Mouse (Mus musculus) heart, embryonic 12.5 days (tissue): ENCODE data around the gene Cacna1h. TPM values are rescaled to one million over a fixed set of nuclear protein-coding genes. Genes with fewer than 3 reads are reported as not detected.
A peak's percentile ranks its signal among the peaks of the same experiment; 100 is the strongest.

ENCODE experiments used
- ATAC-seq: fragments of 200-750 bp; cut with Nextera tagmentation; 2 replicates; pipeline ENCODE4 v1.8.0; 2017; ENCODE audit warnings: moderate TSS enrichment, moderate library complexity; ENCODE audit not compliant: insufficient number of reproducible peaks, low FRiP score
- H3K27ac ChIP-seq: fragments of 300-500 bp; sonication (generic); 2 replicates; pipeline ENCODE4 v1.5.1; 2016; ENCODE audit warnings: mild to moderate bottlenecking, moderate library complexity; ENCODE audit not compliant: poor library complexity, severe bottlenecking
- H3K27me3 ChIP-seq: fragments of 300-500 bp; sonication (generic); replicated peaks from 2 replicates; pipeline ENCODE4 v1.6.1; 2016; ENCODE audit warnings: mild to moderate bottlenecking, moderate library complexity
- H3K36me3 ChIP-seq: fragments of 300-500 bp; sonication (generic); 2 replicates; pipeline ENCODE4 v1.6.1; 2016; ENCODE audit warnings: mild to moderate bottlenecking, moderate library complexity
- H3K4me1 ChIP-seq: fragments of 300-500 bp; sonication (generic); replicated peaks from 2 replicates; pipeline ENCODE4 v1.6.1; 2016; ENCODE audit warnings: mild to moderate bottlenecking
- H3K4me2 ChIP-seq: fragments of 300-500 bp; sonication (generic); 2 replicates; pipeline ENCODE4 v1.6.1; 2016; ENCODE audit warnings: mild to moderate bottlenecking, moderate library complexity
- H3K4me3 ChIP-seq: fragments of 300-500 bp; sonication (generic); 2 replicates; pipeline ENCODE4 v1.5.1; 2016; ENCODE audit warnings: mild to moderate bottlenecking
- H3K9ac ChIP-seq: fragments of 300-500 bp; sonication (generic); 2 replicates; pipeline ENCODE4 v1.6.1; 2016; ENCODE audit warnings: mild to moderate bottlenecking, moderate library complexity
- H3K9me3 ChIP-seq: fragments of 300-500 bp; sonication (generic); replicated peaks from 2 replicates; pipeline ENCODE4 v1.6.1; 2016; ENCODE audit warnings: mild to moderate bottlenecking, moderate library complexity
- WGBS: fragments of 180-500 bp; shearing (Covaris S2); methylation state at CpG from one replicate; pipeline ENCODE4 v1.1.7; 2016; 5-methylcytosine and 5-hydroxymethylcytosine counted together
- polyA plus RNA-seq: library from polyadenylated mRNA; unstranded; fragments of >200 nt; fragmentation: Nextera tagmentation; extraction: Ambion mirVana; gene quantifications from 2 replicates; pipeline ENCODE4 v1.2.1, GENCODE M21; 2016

Gene Cacna1h
- polyA plus RNA-seq, 1 experiment from 2014 or later, result 13.5 TPM

GRCm38 (mm10) chr17:25374011-25374410 is 59.6 kb downstream of the Cacna1h start:
- H3K27ac ChIP-seq, result no peak overlapping the region
- H3K36me3 ChIP-seq, result peaks cover 44% of the 10 kb centered on the region
- no peak overlapping the region for H3K9ac ChIP-seq
- H3K9me3 ChIP-seq, result no peaks in the 10 kb centered on the region
- ATAC-seq, result no peak
- H3K4me2 ChIP-seq, result no peak overlapping the region
- 36% methylated on average over 9 of the region's 9 CpGs for WGBS
- H3K4me1 ChIP-seq, result 0 out of 2 replicates have a peak, but pooled peaks cover 5% of the 10 kb centered on the region
- no peak overlapping the region for H3K4me3 ChIP-seq
- H3K27me3 ChIP-seq, result no peaks in the 10 kb centered on the region

DNA sequence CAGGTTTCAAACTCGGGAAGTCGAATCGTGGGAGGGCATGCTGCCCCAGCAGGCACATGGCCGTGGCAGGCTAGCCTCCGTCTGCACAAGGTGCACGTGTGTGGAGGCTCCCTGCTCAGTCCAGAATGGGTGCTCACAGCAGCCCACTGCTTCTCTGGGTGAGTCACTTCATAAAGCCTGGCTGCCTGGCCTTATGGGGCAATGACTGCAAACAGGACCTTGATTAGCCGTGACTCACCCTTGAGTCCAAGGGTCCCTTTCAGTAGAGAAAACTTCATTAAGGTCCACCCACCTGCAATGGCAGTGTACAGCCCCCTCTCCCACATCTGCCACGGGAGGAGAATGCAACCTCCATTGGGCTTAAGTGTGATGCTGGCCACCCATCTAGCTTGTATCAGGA is 61.1 kb downstream of the Cacna1h start:
- H3K27me3 ChIP-seq, result peaks cover 6% of the 10 kb centered on the region; the same call in 1 of the 2 replicates
- no peak overlapping the region for H3K4me2 ChIP-seq
- no peak overlapping the region for H3K27ac ChIP-seq
- WGBS, result 70% methylated on average over 8 of the region's 8 CpGs
- H3K4me3 ChIP-seq, result no peak overlapping the region
- no peak for ATAC-seq
- H3K36me3 ChIP-seq, result peaks cover 33% of the 10 kb centered on the region
- no peak overlapping the region for H3K9ac ChIP-seq
- H3K9me3 ChIP-seq, result no peaks in the 10 kb centered on the region
- H3K4me1 ChIP-seq, result 0 out of 2 replicates have a peak, but pooled peaks cover 5% of the 10 kb centered on the region

DNA sequence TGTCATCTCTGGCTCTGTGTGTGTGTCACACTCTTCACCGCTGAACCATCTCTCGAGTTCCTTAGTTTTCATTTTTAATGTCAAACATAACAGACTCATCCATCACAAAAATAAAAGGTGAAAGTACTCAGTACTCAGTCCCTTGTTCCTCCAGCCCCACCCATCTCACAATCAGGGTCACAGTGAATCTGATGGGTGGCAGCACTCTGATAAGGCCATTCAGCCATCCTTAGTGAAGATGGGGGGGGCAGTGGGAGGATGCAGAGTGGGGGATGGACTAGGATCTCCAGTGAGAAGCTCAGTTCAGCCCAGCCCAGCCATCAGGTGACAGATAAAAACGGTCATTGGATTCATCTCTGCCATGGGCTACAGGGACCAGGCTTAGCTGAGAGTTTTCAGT is 64.6 kb downstream of the Cacna1h start, which contains the start of gene Tpsg1:
Gene Tpsg1, plus strand, starts transcription at position 301 of the 400 bp plus-strand sequence.
- H3K4me3 ChIP-seq, result no peak within 1 kb of the TSS
- no peak for ATAC-seq
- 0 out of 2 replicates have a peak within 1 kb of the TSS, but pooled peaks have one; percentile 7 for H3K9ac ChIP-seq
- peaks cover 20% of the 10 kb centered on the region; the same call in 1 of the 2 replicates for H3K27me3 ChIP-seq
- H3K27ac ChIP-seq, result no peak within 1 kb of the TSS
- H3K9me3 ChIP-seq, result no peaks in the 10 kb centered on the region
- H3K4me1 ChIP-seq, result 0 out of 2 replicates have a peak, but pooled peaks cover 5% of the 10 kb centered on the region
- 70% methylated on average over 3 of the region's 3 CpGs for WGBS
- no peaks in the 10 kb centered on the region for H3K36me3 ChIP-seq
- H3K4me2 ChIP-seq, result no peak within 1 kb of the TSS

- H3K4me3 ChIP-seq, result no peak within 1 kb of the TSS
- H3K27me3 ChIP-seq, result peaks cover 20% of the 10 kb centered on the region; the same call in 1 of the 2 replicates
- H3K27ac ChIP-seq, result no peak within 1 kb of the TSS
- no peak for ATAC-seq
- no peak within 1 kb of the TSS for H3K4me2 ChIP-seq
- 0 out of 2 replicates have a peak, but pooled peaks cover 5% of the 10 kb centered on the region for H3K4me1 ChIP-seq
- H3K9me3 ChIP-seq, result no peaks in the 10 kb centered on the region
- WGBS, result 62% methylated on average over 2 of the region's 2 CpGs
- H3K9ac ChIP-seq, result no peak within 1 kb of the TSS
- H3K36me3 ChIP-seq, result no peaks in the 10 kb centered on the region
Measured at GRCm38 (mm10) chr17:25366005-25366404, 67.6 kb downstream of the Cacna1h start, which contains the start of gene Tpsb2. Gene Tpsb2 (plus strand): TSS chr17:25366305.

GRCm38 (mm10) chr17:25363726-25364125 is 69.9 kb downstream of the Cacna1h start:
- no peaks in the 10 kb centered on the region for H3K9me3 ChIP-seq
- no peak overlapping the region for H3K4me2 ChIP-seq
- WGBS, result 6% methylated on average over 1 of the region's 1 CpGs
- H3K27me3 ChIP-seq, result peaks cover 20% of the 10 kb centered on the region; the same call in 1 of the 2 replicates
- no peak overlapping the region for H3K27ac ChIP-seq
- ATAC-seq, result no peak
- no peak overlapping the region for H3K9ac ChIP-seq
- H3K36me3 ChIP-seq, result no peaks in the 10 kb centered on the region
- H3K4me1 ChIP-seq, result no peaks in the 10 kb centered on the region
- H3K4me3 ChIP-seq, result no peak overlapping the region

GRCm38 (mm10) chr17:25361291-25361690 is 72.3 kb downstream of the Cacna1h start:
- Histone ChIP-seq H3K9me3 (no peaks in the 10 kb centered on the region), H3K4me3 (no peak overlapping the region), H3K4me1 (no peaks in the 10 kb centered on the region), H3K27ac (no peak overlapping the region), H3K4me2 (no peak overlapping the region), H3K36me3 (no peaks in the 10 kb centered on the region), H3K27me3 (peaks cover 12% of the 10 kb centered on the region; the same call in 1 of the 2 replicates), H3K9ac (no peak overlapping the region)
- ATAC-seq, result no peak
- WGBS, result 67% methylated on average over 2 of the region's 2 CpGs

- H3K4me1 ChIP-seq, result 0 out of 2 replicates have a peak, but pooled peaks cover 7% of the 10 kb centered on the region
- no peaks in the 10 kb centered on the region for H3K36me3 ChIP-seq
- H3K9me3 ChIP-seq, result no peaks in the 10 kb centered on the region
- no peak within 1 kb of the TSS for H3K9ac ChIP-seq
- ATAC-seq, result no peak
- peaks cover 8% of the 10 kb centered on the region; the same call in 1 of the 2 replicates for H3K27me3 ChIP-seq
- no peak within 1 kb of the TSS for H3K4me2 ChIP-seq
- 75% methylated on average over 4 of the region's 4 CpGs for WGBS
- H3K27ac ChIP-seq, result no peak within 1 kb of the TSS
- no peak within 1 kb of the TSS for H3K4me3 ChIP-seq
Measured at GRCm38 (mm10) chr17:25345462-25345861, 88.1 kb downstream of the Cacna1h start, which contains the start of gene Tpsab1. Gene Tpsab1 (minus strand): TSS chr17:25345562.

DNA sequence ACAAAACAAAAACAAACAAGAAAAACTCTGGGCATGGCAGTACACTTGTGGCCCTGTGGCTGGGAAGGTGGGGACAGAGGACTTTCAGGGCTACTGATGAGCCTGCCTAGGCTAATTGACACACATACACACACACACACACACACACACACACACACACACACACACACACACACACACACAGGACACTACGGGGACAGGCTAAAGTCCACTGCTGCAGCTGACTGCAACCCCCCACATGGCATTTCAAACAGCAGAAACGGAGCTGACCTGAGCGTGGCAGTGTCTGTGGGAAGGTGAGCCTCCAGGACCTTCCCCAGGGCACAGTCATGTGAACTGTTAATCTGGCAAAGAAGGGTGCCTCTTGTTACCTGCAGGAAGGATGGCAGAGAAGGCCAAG is 92.1 kb downstream of the Cacna1h start:
- Histone ChIP-seq H3K27me3 (no peaks in the 10 kb centered on the region; the same call in 1 of the 2 replicates), H3K9ac (no peak overlapping the region), H3K4me1 (0 out of 2 replicates have a peak, but pooled peaks cover 7% of the 10 kb centered on the region), H3K4me2 (no peak overlapping the region), H3K27ac (no peak overlapping the region), H3K9me3 (0 out of 2 replicates have a peak, but pooled peaks cover 4% of the 10 kb centered on the region), H3K36me3 (no peaks in the 10 kb centered on the region), H3K4me3 (no peak overlapping the region)
- 53% methylated on average over 3 of the region's 3 CpGs for WGBS
- no peak for ATAC-seq

DNA sequence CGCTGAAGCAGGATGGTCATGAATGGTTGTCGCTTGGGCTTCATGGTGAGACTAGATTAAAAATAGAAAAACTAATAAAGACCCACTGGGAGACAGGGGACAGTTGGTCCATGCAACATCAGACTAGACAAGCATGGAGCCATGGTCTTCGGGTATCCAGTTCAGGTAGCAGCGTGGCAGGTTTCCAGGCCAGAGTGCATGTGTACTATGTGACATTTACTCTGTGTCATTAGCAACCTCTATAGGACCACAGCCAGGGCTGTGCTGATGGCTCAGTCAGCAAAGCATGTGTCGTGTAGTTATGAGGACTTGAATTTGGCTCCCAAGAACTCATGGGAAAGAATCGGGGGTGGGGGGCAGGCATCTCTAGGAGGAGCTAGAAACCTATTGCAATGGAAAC is 93.6 kb downstream of the Cacna1h start:
- Histone ChIP-seq H3K9me3 (0 out of 2 replicates have a peak, but pooled peaks cover 4% of the 10 kb centered on the region), H3K4me3 (no peak overlapping the region), H3K4me2 (no peak overlapping the region), H3K27me3 (peaks cover 5% of the 10 kb centered on the region), H3K36me3 (no peaks in the 10 kb centered on the region), H3K9ac (no peak overlapping the region), H3K4me1 (0 out of 2 replicates have a peak, but pooled peaks cover 7% of the 10 kb centered on the region), H3K27ac (no peak overlapping the region)
- ATAC-seq, result no peak
- 83% methylated on average over 6 of the region's 6 CpGs for WGBS

GRCm38 (mm10) chr17:25338218-25338617 is 95.4 kb downstream of the Cacna1h start:
- WGBS, result 78% methylated on average over 4 of the region's 4 CpGs
- peaks cover 18% of the 10 kb centered on the region for H3K27me3 ChIP-seq
- no peak overlapping the region for H3K9ac ChIP-seq
- H3K4me3 ChIP-seq, result no peak overlapping the region
- H3K9me3 ChIP-seq, result 0 out of 2 replicates have a peak, but pooled peaks cover 4% of the 10 kb centered on the region
- no peak for ATAC-seq
- no peak overlapping the region for H3K27ac ChIP-seq
- H3K36me3 ChIP-seq, result no peaks in the 10 kb centered on the region
- H3K4me2 ChIP-seq, result no peak overlapping the region
- H3K4me1 ChIP-seq, result 0 out of 2 replicates have a peak, but pooled peaks cover 7% of the 10 kb centered on the region

DNA sequence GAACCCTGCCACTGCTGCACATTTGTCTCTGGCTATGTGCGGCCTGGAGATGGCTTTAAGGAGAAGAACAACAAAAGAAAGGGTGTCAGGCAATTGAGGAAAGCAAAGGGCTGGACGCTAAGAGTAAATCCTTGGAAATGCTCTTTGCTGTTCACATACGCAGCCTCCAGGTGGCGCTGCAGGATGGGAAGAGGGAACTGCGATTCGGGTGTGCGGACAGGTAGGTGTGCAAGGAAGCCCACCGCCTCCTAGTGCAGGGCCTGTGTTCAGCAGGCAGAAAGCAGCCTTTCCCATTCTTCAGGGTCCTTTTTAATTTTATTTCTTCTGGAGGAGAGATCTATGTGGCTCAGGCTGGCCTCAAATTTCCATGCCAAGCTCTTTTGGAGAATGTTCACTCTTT is 99.6 kb downstream of the Cacna1h start:
- Histone ChIP-seq H3K27ac (no peak overlapping the region), H3K36me3 (no peaks in the 10 kb centered on the region), H3K4me1 (no peaks in the 10 kb centered on the region), H3K9me3 (0 out of 2 replicates have a peak, but pooled peaks cover 2% of the 10 kb centered on the region), H3K27me3 (peaks cover 54% of the 10 kb centered on the region), H3K9ac (no peak overlapping the region), H3K4me3 (no peak overlapping the region), H3K4me2 (no peak overlapping the region)
- ATAC-seq, result no peak
- WGBS, result 1% methylated on average over 8 of the region's 8 CpGs
